Mouse (Mus musculus): ENCODE measurements around the gene Wfdc6a.

Gene Wfdc6a

DNA sequence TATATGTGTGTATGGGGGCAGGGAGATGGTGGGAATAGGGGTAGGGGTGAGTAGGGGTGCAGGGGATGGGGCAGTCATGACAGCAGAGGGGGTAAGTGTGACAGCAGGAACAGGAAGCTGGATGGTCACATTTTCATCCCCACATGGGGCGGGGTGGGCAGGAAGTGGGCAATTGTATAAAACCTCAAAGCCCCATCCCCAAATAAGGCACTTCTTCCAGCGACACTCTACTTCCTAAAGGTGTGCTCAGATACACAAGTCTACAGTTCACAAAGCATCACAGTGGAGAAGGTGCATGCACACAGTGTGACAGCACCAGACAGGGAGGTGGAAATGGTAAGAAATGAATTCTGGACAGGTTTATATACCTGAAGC lies 34.4 kb downstream of the Wfdc6a start:
- no peak for DNase-seq (ENCODE audit: low read depth, low spot score)

DNA sequence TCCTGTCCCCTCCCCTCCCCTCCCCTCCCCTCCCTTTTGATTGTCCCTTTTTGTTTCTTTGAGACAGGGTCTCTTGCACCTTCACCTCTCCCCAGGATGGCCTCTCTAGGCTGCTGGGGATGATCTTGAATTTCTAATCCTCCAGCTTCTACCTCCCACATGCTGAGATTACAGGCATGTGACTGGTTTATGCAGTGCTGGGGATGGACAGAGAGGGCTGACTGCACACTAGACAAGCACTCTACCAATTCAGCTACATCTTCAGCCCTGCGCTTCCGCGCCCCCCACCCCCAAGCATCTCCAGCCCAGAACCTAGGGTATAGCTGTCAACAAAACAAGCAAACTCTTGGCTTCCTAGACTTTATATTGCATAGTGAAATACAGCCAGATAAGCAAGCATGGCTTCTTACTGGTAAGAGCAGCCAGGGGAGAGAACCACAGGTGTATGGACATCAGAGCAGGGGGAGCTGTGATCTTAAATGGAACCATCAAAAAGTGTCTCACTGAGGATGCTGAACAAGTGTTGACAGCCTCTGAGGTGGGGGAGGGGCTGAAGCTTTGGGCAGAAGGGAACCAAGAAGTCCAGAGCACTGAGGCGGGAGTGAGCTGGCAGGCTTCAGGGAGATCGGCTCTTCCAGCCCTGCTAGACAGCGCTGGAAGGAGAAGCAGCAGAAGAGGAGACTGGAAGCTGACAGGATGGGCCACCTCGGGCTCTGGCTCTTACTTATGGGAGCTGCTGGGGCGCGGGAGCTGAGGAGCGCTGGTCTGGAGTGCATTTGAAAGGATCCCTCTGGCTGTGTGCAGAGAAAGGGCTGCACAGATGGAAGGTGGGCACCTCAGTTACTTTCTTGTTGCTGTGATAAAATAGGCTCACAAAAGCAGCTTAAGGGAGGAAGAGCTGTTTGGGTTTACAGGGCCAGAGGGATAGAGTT lies 35.0 kb downstream of the Wfdc6a start:
- DNase-seq (ENCODE audit: low read depth, low spot score), result no peak

DNA sequence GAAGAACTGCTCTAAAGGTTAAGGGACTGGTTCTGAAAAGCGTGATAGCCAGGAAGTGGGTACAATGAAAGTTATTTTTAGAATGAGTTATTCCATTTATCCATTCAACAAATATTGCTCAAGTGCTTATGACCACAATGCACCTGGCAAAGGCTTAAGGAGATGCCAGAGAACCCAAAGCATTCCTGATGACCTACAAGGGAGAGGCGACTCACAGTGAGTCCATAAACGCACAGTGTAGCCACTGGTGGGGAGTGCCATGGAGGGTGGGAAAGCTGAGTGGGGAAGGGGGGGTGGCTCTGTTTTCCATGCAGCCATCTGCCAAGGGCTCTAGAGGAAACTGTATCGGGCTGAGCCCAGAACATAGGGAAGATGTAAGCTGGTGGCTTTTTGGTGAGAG lies 35.9 kb downstream of the Wfdc6a start:
- DNase-seq (ENCODE audit: low read depth, low spot score), result no peak

DNA sequence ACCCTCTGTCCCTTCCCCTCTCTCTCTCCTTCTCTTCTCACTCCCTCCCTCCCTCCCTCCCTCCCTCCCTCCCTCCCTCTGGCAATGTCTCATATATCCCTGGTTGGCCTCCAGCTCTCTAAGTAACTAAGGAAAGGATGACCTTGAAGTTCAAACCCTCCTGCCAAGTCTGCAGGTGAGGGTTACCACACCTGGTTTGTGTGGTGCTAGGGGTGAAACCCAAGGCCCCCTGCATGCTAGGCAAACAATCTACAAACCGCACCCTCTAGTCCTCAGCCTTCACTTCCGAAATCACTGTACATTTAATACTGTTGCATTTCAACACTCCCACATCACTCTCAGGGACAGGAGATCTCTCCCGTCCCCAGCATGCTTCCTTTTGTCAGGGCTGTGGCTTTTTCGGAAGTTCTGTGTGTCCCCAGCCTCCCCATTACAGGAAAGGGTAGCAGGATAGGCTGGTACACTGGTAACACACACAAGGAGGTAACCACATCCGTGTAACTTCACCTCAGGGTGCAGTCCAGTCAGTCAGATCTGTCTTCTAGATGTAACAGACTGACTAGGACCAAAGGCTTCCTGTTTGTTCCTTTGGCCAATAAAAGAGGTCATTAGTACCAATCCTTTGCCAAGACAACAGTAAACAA lies 40.7 kb downstream of the Wfdc6a start:
- no peak for DNase-seq (ENCODE audit: low read depth, low spot score)

DNA sequence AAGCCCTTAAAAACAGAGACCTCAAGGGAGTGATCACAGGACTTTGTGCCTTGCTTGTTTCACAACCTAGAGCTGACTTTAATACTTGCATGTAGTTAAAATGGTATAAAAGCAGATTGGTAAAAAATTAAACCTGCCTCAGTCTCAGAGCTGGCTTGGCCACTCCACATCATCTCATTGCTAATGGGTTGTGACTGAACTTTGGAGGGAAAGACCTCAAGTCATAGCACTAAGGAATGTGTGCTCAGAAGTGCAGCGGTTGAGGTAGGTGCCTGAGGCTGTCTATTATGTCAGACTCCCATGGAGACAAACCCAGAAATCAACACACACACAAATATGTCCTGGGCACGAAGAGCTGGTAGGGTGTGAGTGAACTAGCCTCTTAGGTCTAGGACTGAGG lies 41.5 kb downstream of the Wfdc6a start:
- DNase-seq (ENCODE audit: low read depth, low spot score), result no peak

DNA sequence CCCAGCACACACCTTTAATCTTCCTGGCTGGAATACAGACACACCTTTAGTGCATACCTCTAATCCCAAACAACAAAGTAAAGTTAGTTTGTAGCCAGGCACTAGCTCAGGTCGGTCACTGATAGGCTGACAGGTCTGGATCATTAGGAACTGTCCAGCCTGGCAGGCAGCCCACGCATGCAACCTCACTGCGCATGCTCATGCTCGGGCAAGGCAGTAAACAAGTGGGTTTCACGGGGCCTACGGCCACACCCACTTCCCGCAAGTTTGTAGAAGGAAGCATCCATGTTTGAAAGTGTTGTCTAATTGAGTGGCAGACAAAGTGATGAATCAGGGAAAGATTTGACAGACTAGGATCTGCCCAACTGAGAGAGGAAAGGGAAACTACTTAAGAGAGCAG lies 42.6 kb downstream of the Wfdc6a start:
- DNase-seq (ENCODE audit: low read depth, low spot score), result no peak

DNA sequence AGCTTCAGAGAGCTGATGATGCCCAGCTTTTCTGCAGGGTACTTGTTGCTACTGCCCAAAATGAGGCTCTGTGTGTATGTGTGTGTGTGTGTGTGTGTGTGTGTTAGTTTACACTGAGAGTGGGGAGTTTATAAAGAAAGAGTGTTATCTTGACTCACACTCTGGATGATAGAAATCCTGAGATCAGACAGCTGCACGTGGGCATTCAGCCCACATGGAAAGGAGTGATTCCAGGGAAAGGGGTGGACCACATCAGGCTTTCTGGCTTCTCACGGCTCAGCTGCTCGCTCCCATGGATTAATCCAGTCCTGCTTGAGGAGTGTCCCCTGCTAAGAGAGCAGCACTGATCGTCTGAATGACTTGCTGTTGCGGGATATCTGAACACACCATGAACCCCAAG lies 43.1 kb downstream of the Wfdc6a start:
- DNase-seq (ENCODE audit: low read depth, low spot score), result no peak

DNA sequence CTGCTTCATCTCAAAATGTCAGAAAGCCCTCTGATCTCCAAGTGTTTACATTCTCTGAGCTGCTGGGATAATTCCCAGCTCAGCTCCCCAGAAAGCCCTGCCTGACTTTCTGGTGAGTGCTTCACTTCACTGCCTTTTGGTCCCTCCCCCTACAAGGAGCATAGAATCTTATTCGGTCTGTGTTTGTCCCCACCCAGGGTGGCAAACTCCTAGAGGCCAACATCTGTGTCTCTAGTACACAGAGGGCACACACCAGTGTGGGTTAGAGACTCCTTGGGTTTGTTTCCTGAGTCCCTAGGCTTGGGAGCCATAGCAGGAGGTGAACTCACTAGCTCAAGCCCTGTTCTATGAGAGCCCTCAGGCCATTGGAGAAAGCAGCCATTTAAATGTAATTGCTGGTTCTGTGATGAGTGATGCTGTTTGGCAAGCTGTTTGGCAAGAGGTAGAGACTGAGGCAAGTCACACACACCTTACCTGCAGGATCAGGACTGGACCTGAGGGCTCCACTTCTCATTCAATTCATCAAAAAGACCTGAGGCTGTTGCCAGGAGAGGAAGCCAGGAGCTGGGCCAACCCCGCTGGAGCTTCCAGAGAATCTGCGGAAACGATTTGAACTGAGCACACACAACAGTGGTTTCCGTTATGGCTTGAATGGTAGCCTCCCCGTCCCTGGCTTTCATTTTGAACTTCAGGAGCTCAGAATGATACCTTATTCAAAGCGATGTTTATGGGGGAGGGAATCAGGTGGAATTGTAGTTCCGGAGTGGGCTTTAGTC lies 44.4 kb downstream of the Wfdc6a start:
- no peak for DNase-seq (ENCODE audit: low read depth, low spot score)

DNA sequence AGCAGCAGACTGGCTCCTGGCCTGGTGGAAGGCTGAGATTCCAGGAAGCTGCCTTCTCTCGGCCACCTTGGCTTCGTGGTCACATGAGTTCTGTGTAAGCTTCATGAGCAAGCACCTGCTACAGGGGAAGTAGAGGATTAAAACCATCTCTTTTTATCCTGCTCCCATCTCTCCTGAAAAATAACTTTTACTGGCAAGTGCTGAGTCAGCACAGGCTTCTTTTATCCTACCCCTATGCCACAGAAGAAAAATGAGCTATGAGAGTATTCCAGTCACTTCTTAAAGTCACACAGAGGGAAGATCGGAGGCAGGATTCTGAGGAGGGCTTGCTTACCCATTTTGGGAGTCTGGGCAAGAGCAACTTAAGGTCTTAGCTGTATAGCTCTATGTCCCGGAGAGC lies 48.2 kb downstream of the Wfdc6a start:
- no peak for DNase-seq (ENCODE audit: low read depth, low spot score)

DNA sequence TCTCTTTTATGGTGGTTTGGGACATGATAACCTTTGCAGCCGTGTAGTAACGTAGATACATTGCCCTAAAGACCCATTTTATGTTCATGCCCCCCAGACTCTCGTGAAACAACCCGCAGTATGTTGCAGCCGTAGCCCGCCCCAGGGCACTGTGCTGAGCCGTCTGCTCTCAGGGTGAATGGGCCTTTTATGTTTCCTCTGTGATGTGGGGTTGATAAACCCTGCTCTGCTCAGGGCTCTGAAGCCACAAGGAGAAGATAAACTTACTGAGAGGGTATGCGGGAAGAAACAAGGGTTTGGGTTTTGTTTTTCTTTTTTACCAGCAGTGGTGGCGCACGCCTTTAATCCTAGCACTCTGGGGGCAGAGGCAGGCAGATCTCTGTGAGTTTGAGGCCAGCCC lies 50.9 kb downstream of the Wfdc6a start:
- DNase-seq (ENCODE audit: low read depth, low spot score), result no peak

DNA sequence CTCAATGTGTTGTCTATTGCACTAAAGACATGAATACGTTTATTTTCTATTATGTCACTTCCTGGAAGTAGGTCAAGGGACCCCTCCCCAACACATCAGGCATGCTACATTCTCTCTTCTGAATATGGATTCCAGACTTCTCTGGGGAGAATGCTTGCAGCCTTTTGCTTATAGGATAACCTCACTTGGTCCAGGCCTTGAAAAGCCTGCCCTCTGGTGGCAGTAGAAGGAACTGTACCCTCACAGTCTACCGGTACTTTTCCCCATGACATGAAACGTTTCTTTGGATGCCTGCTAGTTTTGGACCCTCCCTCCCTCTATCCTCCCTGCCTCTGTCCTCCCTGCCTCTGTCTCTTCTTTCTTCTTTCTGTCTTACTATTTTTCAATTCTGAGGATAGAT lies 54.1 kb downstream of the Wfdc6a start:
- DNase-seq (ENCODE audit: low read depth, low spot score), result peak; percentile 55

All from retina, postnatal 7 days (tissue).